Mouse (Mus musculus) bone marrow, adult 2 months (tissue): ENCODE results near the gene Tedc2.

ENCODE experiments used
- CTCF ChIP-seq: fragments of 200-500 bp; IDR thresholded peaks from 2 replicates; pipeline ENCODE4 v1.5.1; 2011; ENCODE audit warnings: low read length, control low read depth; ENCODE audit not compliant: control insufficient read depth, insufficient read depth
- POLR2A ChIP-seq: fragments of 200-500 bp; IDR thresholded peaks from 2 replicates; pipeline ENCODE4 v1.6.1; 2011; ENCODE audit warnings: low read depth, mild to moderate bottlenecking, control low read depth, low read length, borderline replicate concordance; ENCODE audit not compliant: control insufficient read depth

DNA sequence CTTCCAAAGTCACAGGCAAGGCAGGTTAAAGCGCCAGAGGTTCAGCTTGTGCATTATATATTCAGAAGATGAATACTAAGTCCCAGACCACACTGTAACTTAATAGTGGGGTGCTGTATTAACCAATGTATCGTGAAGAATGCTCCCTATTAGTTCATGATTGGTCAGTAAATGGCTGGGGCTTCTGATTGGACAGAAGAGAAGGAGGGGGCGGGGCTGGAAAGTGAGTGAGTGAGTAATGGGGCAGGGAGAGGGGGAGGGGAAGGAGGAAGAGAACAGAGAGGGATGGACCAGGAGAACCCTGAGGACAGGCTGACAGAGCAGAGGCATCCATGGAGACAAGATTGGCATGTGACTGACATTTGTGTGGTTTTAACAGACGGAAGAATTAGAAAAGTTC, 3.8 kb downstream of the Tedc2 start:
- TF ChIP-seq CTCF (no peak), POLR2A (no peak)
